Mouse (Mus musculus): ENCODE data around the gene Nkain2. TPM values are rescaled to one million over a fixed set of nuclear protein-coding genes. Genes with fewer than 3 reads are reported as not detected.
"Not testable (repeated sequence)": the region's sequence is repeated elsewhere in the genome, so short reads cannot be mapped to it uniquely, and the experiment has no call there.

The Nkain2 gene
- not detected for total RNA-seq (2021)

DNA sequence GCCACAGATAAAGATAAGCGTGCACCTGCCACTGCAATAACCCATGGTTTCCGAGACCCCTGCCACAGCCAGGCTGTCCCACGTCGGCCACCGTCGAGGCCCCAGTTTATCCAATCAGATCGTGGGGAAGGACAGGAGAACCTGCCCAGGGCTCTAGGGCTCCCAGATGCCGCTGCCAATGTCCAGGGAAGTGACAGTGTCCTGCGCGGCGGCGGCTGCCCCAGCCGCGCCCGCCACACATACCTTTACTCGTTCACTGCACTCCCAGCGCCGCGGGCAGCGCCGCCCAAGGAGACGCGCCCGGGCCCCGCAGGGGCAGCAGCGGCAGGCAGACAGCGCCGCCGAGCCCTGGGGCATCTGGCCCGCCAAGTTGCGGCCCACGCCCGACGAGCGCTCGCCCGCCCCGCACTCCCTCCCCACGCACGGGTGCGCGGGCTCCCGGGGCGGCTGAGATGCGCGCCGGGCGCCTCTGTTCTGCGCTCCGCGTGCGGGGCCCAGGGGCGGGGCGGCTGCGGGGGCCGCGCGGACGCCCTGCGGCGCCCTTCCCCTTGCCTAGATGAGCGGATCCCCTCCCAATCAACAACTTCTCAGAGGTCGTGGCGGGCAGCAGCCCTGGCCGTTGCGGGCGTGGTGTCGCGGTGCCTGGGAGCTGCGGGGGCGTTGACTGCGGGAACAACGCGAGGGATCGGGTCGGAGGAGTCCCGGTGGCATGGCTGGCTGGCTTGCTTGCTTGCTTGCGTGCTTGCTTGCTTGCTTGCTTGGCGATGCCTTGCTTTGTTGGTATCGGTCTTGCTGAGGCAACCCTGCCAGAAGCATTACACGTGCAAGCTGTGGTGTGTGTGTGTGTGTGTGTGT is at the start of gene Nkain2:
Nkain2 (minus strand) TSS at position 811 of the 855 bp plus-strand sequence.
- intact Hi-C loops (cut with DNase I), result loop anchor here (5.0 kb wide), 2 partner anchors 178 to 1148 kb away; no protein-coding TSS in a partner anchor
- peak; percentile 11 to 17 for DNase-seq

- DNase-seq, result no peak
- intact Hi-C loops (cut with DNase I), result no loop called here
Observed at GRCm38 (mm10) chr10:32939853-32940252, 49.6 kb upstream of the Nkain2 start.

GRCm38 (mm10) chr10:32895093-32895492 is 4.8 kb upstream of the Nkain2 start:
- intact Hi-C loops (cut with DNase I), result no loop called here
- DNase-seq, result no peak

DNA sequence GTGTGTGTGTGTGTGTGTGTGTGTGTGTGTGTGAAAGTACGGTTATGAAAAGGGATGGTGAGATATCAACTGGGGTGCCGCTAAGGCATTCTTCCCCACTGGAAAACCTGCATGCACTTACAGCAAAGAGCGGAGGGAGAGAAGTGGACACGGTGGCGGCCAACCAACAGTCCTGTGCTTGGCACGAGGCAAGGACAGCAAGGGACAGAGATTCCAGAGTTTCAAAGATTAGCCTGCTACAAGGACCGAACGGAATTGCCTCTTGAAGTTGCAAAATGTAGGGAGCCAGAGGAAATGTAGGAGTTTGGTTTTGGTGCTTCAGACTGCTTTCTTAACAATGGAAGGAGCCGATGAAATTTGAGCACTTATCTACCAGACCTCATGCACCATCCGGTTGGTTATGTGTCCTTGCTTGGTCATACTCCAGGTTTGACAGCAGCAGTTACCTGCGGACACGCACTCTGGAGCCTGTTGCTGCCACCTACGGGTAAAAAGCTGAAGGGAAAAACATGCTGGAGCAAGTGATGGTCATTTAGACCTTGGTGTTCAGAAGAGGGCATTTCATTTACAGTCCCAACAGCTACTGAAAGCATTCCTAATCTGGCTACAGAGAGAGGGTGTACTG is 357 bp upstream of the Nkain2 start:
- intact Hi-C loops (cut with DNase I), result loop anchor here (5.0 kb wide), 2 partner anchors 178 to 1148 kb away; no protein-coding TSS in a partner anchor
- peak; percentile 22 to 27 for DNase-seq

- no peak for DNase-seq
- intact Hi-C loops (cut with DNase I), result no loop called here
Observed at GRCm38 (mm10) chr10:32881977-32882376, 8.3 kb downstream of the Nkain2 start.

GRCm38 (mm10) chr10:32870691-32871406 is 19.4 kb downstream of the Nkain2 start:
- intact Hi-C loops (cut with DNase I), result no loop called here

DNA sequence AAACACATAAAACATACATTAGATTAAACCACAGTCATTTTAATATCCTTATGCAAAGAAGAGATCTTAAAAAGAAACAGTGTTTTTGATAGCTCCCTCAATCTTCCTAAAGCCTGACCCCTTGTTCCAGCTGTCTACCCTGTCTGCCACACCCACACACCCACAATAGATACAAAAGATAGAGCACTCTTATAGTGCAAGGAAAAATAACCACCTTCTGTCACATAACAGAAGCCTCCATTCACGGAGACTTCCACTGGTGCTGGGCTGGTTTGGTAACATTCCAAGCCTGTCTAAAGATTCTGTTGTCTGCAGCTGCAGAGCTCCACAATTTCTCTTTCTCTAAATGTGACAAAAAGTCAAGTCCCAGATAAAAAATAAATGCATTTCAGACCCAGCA is 20.7 kb downstream of the Nkain2 start:
- intact Hi-C loops (cut with DNase I), result no loop called here
- no peak for DNase-seq

More at GRCm38 (mm10) chr10:32870691-32871406, 19.4 kb downstream of the Nkain2 start:
- DNase-seq, result no peak

DNA sequence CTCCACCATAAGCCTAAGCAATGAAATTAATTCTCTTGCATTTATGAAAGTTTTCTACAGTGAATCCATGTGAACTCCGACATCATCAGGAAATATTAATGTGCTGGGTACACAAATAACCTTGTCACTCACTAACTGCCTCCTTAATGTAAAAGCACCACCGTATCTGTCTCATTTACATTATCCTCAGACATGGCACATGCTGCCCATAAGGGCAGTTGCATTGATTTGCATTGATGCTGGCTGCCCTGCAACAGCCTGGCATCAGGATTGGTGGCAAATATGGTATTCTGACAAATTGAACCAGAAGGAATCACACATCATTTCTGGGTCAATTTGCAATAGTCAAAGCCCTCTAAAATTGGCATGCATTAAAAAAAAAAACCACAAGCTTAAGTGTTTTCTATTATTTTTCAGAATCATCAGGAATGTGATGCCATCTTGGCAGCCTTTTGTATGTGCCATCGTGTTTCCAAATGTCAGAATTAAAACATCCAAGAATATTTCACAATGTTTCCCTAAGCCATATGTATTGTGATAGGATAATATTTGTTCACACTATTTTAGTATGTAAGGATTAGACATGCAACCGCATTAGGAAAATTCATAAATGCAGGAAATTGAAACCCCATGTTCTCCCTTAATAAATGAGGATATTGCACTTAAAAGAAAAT is 74.9 kb downstream of the Nkain2 start:
- no peak for DNase-seq
- intact Hi-C loops (cut with DNase I), result no loop called here

DNA sequence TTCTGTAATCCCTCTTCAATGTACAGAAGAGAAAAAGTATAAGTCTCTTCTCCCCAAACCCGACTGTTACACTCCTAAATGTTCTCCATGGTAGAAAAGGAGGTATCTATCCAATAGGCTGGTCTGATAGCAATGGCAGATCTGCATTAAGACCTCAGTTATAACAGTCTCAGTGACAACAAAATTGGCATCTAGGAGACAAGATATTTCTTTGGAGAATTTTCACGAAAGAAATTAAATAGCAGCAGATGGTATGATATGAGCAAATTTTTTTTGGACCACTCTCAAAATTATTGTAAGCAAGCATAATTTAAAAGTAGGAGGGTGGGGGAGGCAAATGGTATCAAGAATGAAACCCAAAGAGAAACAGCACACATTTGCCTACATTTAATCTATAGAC is 94.0 kb downstream of the Nkain2 start:
- DNase-seq, result no peak
- intact Hi-C loops (cut with DNase I), result no loop called here

- no peak for DNase-seq
- intact Hi-C loops (cut with DNase I), result no loop called here
Observed at GRCm38 (mm10) chr10:32790541-32790940, 99.7 kb downstream of the Nkain2 start.

- no peak for DNase-seq
- intact Hi-C loops (cut with DNase I), result no loop called here
Observed at GRCm38 (mm10) chr10:32782732-32783359, 107.4 kb downstream of the Nkain2 start.

GRCm38 (mm10) chr10:32738989-32739388 is 151.3 kb downstream of the Nkain2 start:
- intact Hi-C loops (cut with DNase I), result no loop called here
- DNase-seq, result no peak

- intact Hi-C loops (cut with DNase I), result loop anchor here (10.0 kb wide), 1 partner anchor 598 kb away; no protein-coding TSS in a partner anchor
- DNase-seq, result not testable (repeated sequence)
Observed at GRCm38 (mm10) chr10:32706579-32706978, 183.7 kb downstream of the Nkain2 start.

GRCm38 (mm10) chr10:32696661-32697060 is 193.6 kb downstream of the Nkain2 start:
- no peak for DNase-seq
- intact Hi-C loops (cut with DNase I), result no loop called here

DNA sequence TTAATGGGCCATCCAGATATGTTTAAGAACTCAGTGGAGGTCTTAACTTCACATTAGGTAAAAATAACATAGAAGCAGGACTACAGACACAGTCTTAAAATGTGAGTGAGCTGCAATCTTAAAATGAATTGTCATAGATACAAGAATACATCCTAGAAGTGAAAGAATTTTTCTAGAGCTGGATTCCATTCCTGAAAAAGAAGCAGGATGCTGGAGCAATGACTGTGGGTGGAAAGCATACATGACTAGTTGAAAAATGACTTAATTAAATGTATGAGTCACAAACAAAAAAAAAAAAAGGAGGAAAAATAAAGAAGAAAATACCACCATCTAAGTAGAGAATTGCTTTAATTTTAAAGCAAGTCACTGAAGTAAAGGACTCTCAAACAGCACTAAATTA is 205.7 kb downstream of the Nkain2 start:
- DNase-seq, result no peak
- intact Hi-C loops (cut with DNase I), result no loop called here

GRCm38 (mm10) chr10:32640256-32640655 is 250.0 kb downstream of the Nkain2 start:
- intact Hi-C loops (cut with DNase I), result no loop called here
- no peak for DNase-seq

- no peak for DNase-seq
- intact Hi-C loops (cut with DNase I), result no loop called here
Observed at GRCm38 (mm10) chr10:32639173-32639572, 251.1 kb downstream of the Nkain2 start.

DNA sequence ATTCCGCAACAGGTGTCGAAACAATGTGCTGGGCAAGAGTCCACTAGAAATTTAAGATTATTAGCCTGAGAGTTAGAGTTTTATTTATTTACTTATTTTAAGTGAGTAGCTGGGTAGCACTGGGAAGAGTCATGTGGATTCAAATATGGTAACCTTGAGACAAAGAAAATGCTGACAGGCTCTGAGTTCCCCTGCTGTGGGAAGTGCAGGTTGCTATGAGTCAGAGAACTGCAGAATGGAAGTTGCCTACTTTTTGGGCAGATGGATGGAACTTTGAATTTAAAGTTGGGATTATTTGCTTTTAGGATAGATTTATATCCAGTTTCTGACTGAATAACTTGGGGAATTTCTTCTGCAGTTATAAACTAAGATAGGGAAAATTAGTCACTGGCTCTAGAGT is 259.2 kb downstream of the Nkain2 start:
- no peak for DNase-seq
- intact Hi-C loops (cut with DNase I), result no loop called here

- intact Hi-C loops (cut with DNase I), result no loop called here
- DNase-seq, result no peak
Observed at GRCm38 (mm10) chr10:32604448-32604847, 285.8 kb downstream of the Nkain2 start.

GRCm38 (mm10) chr10:32602798-32603197 is 287.5 kb downstream of the Nkain2 start:
- intact Hi-C loops (cut with DNase I), result no loop called here
- DNase-seq, result no peak
